Mouse (Mus musculus) spleen, adult 2 months (tissue): ENCODE measurements around the gene Hist1h2ap. TPM values are rescaled to one million over a fixed set of nuclear protein-coding genes. Genes with fewer than 3 reads are reported as not detected.
"Not testable (repeated sequence)": the region's sequence is repeated elsewhere in the genome, so short reads cannot be mapped to it uniquely, and the experiment has no call there.

ENCODE experiments used
- DNase-seq, 2 experiments: peaks; one replicate each; pipeline versions ENCODE4 v3.0.0 to v3.0.0-alpha.2; 2012 to 2021; ENCODE audit warnings: low spot score in 2 of 2, low read depth in 1 of 2
- H3K27ac ChIP-seq: fragments of 200-500 bp; 2 replicates; pipeline ENCODE4 v1.5.1; 2012; ENCODE audit warnings: low read length, inconsistent platforms; ENCODE audit not compliant: insufficient read depth
- H3K27me3 ChIP-seq: fragments of 200-500 bp; 2 replicates; pipeline ENCODE4 v1.6.1; 2012; ENCODE audit warnings: mild to moderate bottlenecking, moderate library complexity, low read length, inconsistent platforms; ENCODE audit not compliant: control insufficient read depth, insufficient read depth
- H3K36me3 ChIP-seq: fragments of 200-500 bp; 2 replicates; pipeline ENCODE4 v1.6.1; 2012; ENCODE audit warnings: mild to moderate bottlenecking, low read length, inconsistent platforms; ENCODE audit not compliant: control insufficient read depth, insufficient read depth
- H3K4me1 ChIP-seq: fragments of 200-500 bp; 2 replicates; pipeline ENCODE4 v1.6.1; 2011; ENCODE audit warnings: inconsistent platforms; ENCODE audit not compliant: control insufficient read depth, insufficient read depth, insufficient read length
- H3K4me3 ChIP-seq: fragments of 200-500 bp; 2 replicates; pipeline ENCODE4 v1.5.1; 2011; ENCODE audit warnings: mild to moderate bottlenecking, inconsistent platforms; ENCODE audit not compliant: insufficient read depth, insufficient read length; ENCODE audit errors: extremely low read depth
- CTCF ChIP-seq: fragments of 200-500 bp; IDR thresholded peaks from 2 replicates; pipeline ENCODE4 v1.5.1; 2011; ENCODE audit warnings: mild to moderate bottlenecking, inconsistent platforms; ENCODE audit not compliant: insufficient read depth, insufficient read length, insufficient replicate concordance; ENCODE audit errors: extremely low read depth
- POLR2A ChIP-seq: fragments of 200-500 bp; IDR thresholded peaks from 2 replicates; pipeline ENCODE4 v1.6.1; 2011; ENCODE audit warnings: low read depth, low read length, inconsistent platforms
- WGBS: fragments of 180-500 bp; shearing (Covaris S2); methylation state at CpG from one replicate; pipeline ENCODE4 v1.1.7; 2018; 5-methylcytosine and 5-hydroxymethylcytosine counted together
- polyA plus RNA-seq: library from polyadenylated mRNA; depleted of rRNA; stranded (reverse); fragments of >200 nt; gene quantifications from 2 replicates; pipeline ENCODE4 v1.2.3, GENCODE M21; 2012

Hist1h2ap gene
- polyA plus RNA-seq, 1 experiment: 366 TPM

DNA sequence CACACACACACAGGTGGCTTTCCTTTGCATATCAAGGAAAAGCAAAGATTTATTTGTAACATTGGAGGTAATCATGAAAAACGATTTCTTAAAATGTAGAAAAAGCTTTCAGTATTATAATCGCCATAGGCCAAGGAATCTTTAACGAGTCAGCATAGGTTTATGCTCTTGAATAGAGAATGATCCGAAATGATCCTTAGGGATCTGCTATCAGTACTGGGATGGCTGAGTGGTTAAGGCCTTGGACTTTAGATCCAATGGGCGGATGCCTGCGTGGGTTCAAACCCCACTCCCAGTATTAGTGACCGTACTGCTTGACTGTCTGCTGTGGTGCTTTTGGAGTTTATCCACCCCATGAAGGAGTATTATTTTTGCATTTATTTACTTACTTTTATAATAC is 37.7 kb downstream of the Hist1h2ap start:
- Histone ChIP-seq H3K36me3 (no peaks in the 10 kb centered on the region), H3K4me3 (no peak overlapping the region), H3K4me1 (no peaks in the 10 kb centered on the region), H3K27me3 (no peaks in the 10 kb centered on the region), H3K27ac (no peak overlapping the region)
- no peak for DNase-seq
- 94% methylated on average over 7 of the region's 7 CpGs for WGBS
- no peak for TF ChIP-seq CTCF
- no peak for TF ChIP-seq POLR2A

GRCm38 (mm10) chr13:21790601-21791283 is 42.6 kb downstream of the Hist1h2ap start:
- no peaks in the 10 kb centered on the region for H3K4me1 ChIP-seq
- no peak for DNase-seq
- H3K27ac ChIP-seq: no peak overlapping the region
- no peak overlapping the region for H3K4me3 ChIP-seq
- no peaks in the 10 kb centered on the region for H3K36me3 ChIP-seq
- 64% methylated on average over 18 of the region's 18 CpGs for WGBS
- H3K27me3 ChIP-seq: no peaks in the 10 kb centered on the region
- TF ChIP-seq CTCF (no peak), POLR2A (no peak)

DNA sequence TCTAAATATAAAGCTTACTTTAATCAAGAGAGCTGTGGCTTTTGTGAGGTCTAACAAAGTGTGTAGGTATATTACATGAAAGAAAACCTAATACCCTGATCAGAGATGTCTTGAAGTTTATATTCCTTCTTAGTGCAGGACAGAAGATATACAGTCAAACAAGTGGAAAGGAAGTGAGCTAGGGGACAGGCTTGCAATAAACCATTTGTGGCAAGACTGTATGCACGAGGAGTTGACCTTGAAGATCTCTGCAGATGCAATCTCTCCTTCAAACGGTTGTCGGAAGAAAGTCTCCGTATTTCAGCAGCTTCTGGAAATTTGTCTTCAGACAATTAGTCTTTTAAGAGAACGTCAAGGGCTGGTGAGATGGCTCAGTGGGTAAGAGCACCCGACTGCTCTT is 43.4 kb downstream of the Hist1h2ap start:
- WGBS: 65% methylated on average over 6 of the region's 6 CpGs

DNA sequence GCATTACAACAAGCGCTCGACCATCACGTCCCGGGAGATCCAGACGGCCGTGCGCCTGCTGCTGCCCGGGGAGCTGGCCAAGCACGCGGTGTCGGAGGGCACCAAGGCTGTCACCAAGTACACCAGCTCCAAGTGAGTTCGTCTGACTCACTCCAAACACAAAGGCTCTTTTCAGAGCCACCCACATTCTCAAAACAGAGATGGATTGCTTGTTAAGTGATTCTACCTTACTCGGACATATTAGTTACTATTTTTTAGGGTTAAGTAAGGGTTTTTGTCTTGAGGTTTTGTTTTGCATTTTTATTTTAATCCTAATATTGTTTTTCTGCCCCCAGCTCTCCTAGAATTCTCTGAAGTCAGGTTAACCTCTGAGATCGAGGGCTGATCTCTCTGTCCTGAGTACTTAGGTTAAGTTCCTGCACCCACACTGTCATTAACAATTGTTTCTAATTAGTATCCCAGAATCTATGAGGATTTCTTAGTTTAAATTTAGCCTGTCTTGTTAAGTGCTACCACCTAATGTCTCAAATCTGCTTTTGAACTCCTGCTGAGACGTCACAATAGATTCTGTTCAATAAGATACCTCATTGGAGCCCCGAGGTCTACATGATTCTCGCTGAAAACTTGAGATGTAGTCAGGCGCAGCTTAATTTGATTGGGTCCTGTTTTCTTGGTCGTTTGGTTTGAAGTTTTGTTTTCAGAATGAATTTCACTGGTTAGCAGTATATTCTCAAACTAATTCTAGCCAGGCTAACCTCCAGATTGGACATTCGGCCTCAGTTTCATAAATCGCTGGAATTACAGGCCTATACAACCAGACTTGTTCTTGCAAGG is 45.3 kb downstream of the Hist1h2ap start:
- DNase-seq: no peak
- WGBS: 27% methylated on average over 18 of the region's 21 CpGs
- H3K36me3 ChIP-seq: no peaks in the 10 kb centered on the region
- H3K27me3 ChIP-seq: no peaks in the 10 kb centered on the region
- no peak overlapping the region for H3K4me3 ChIP-seq
- H3K4me1 ChIP-seq: no peaks in the 10 kb centered on the region
- H3K27ac ChIP-seq: no peak overlapping the region
- no peak for TF ChIP-seq CTCF
- no peak for TF ChIP-seq POLR2A

More for the DNA sequence above, 43.4 kb downstream of the Hist1h2ap start:
- H3K36me3 ChIP-seq: no peaks in the 10 kb centered on the region
- no peak for TF ChIP-seq POLR2A
- no peak for DNase-seq
- H3K4me1 ChIP-seq: no peaks in the 10 kb centered on the region
- no peak overlapping the region for H3K27ac ChIP-seq
- H3K4me3 ChIP-seq: no peak overlapping the region
- H3K27me3 ChIP-seq: no peaks in the 10 kb centered on the region

GRCm38 (mm10) chr13:21786899-21787629 is 46.2 kb downstream of the Hist1h2ap start, which contains the start of the genes Hist1h2an and Hist1h2bp:
Gene Hist1h2an (minus strand): TSS chr13:21787218.
Gene Hist1h2bp (plus strand): TSS chr13:21787461.
- H3K4me1 ChIP-seq, H3K36me3 ChIP-seq, H3K27me3 ChIP-seq: not testable (repeated sequence)
- Histone ChIP-seq H3K4me3 (peak within 1 kb of the TSS; percentile 53), H3K27ac (peak within 1 kb of the TSS; percentile 79)
- whole genome bisulfite sequencing: under 1% methylated on average over 43 of the region's 63 CpGs
- peak; percentile 73 to 96 for DNase-seq

- no peaks in the 10 kb centered on the region for H3K27me3 ChIP-seq
- H3K4me3 ChIP-seq: peak overlapping the region; percentile 40
- WGBS: 20% methylated on average over 8 of the region's 8 CpGs
- H3K36me3 ChIP-seq: no peaks in the 10 kb centered on the region
- DNase-seq: no peak
- peak overlapping the region; percentile 79 for H3K27ac ChIP-seq
- TF ChIP-seq CTCF (no peak), POLR2A (no peak)
- no peaks in the 10 kb centered on the region for H3K4me1 ChIP-seq
Observed at GRCm38 (mm10) chr13:21786189-21786898, 47.0 kb downstream of the Hist1h2ap start.

GRCm38 (mm10) chr13:21784311-21784710 is 49.0 kb downstream of the Hist1h2ap start:
- no peaks in the 10 kb centered on the region for H3K36me3 ChIP-seq
- TF ChIP-seq CTCF (no peak), POLR2A (no peak)
- 82% methylated on average over 6 of the region's 6 CpGs for WGBS
- no peaks in the 10 kb centered on the region; the same call in 1 of the 2 replicates for H3K4me1 ChIP-seq
- no peak overlapping the region for H3K4me3 ChIP-seq
- H3K27me3 ChIP-seq: no peaks in the 10 kb centered on the region
- H3K27ac ChIP-seq: no peak overlapping the region
- DNase-seq: no peak
